Mouse (Mus musculus) limb, embryonic 15.5 days (tissue): Measurements from ENCODE around the gene Srd5a3. TPM values are rescaled to one million over a fixed set of nuclear protein-coding genes. Genes with fewer than 3 reads are reported as not detected.

Source experiments
- ATAC-seq: fragments of 200-750 bp; cut with Nextera tagmentation; 2 replicates; pipeline ENCODE4 v1.8.0; 2017; ENCODE audit warnings: low read depth, moderate TSS enrichment; ENCODE audit not compliant: insufficient number of reproducible peaks, low FRiP score, low TSS enrichment
- H3K27ac ChIP-seq: fragments of 300-500 bp; sonication (generic); 2 replicates; pipeline ENCODE4 v1.5.1; 2015; ENCODE audit warnings: moderate library complexity, mild to moderate bottlenecking, inconsistent platforms
- H3K27me3 ChIP-seq: fragments of 300-500 bp; sonication (generic); 2 replicates; pipeline ENCODE4 v1.6.1; 2015; ENCODE audit warnings: inconsistent platforms
- H3K36me3 ChIP-seq: fragments of 300-500 bp; sonication (generic); 2 replicates; pipeline ENCODE4 v1.6.1; 2015; ENCODE audit warnings: inconsistent platforms
- H3K4me1 ChIP-seq: fragments of 300-500 bp; sonication (generic); 2 replicates; pipeline ENCODE4 v1.6.1; 2015; ENCODE audit warnings: inconsistent platforms
- H3K4me2 ChIP-seq: fragments of 300-500 bp; sonication (generic); 2 replicates; pipeline ENCODE4 v1.6.1; 2015; ENCODE audit warnings: mild to moderate bottlenecking, inconsistent platforms
- H3K4me3 ChIP-seq: fragments of 300-500 bp; sonication (generic); 2 replicates; pipeline ENCODE4 v1.5.1; 2015; ENCODE audit warnings: mild to moderate bottlenecking, inconsistent platforms
- H3K9ac ChIP-seq: fragments of 300-500 bp; sonication (generic); 2 replicates; pipeline ENCODE4 v1.6.1; 2015; ENCODE audit warnings: inconsistent platforms
- H3K9me3 ChIP-seq: fragments of 300-500 bp; sonication (generic); 2 replicates; pipeline ENCODE4 v1.6.1; 2016; ENCODE audit warnings: inconsistent platforms
- WGBS: fragments of 180-500 bp; shearing (Covaris S2); methylation state at CpG from one replicate; pipeline ENCODE4 v1.1.7; 2015; 5-methylcytosine and 5-hydroxymethylcytosine counted together
- polyA plus RNA-seq: library from polyadenylated mRNA; unstranded; fragments of >200 nt; fragmentation: Nextera tagmentation; extraction: Ambion mirVana; gene quantifications from 2 replicates; pipeline ENCODE4 v1.2.1, GENCODE M21; 2015

Gene Srd5a3
- polyA plus RNA-seq, 1 experiment from 2014 or later = 36.0 TPM

DNA sequence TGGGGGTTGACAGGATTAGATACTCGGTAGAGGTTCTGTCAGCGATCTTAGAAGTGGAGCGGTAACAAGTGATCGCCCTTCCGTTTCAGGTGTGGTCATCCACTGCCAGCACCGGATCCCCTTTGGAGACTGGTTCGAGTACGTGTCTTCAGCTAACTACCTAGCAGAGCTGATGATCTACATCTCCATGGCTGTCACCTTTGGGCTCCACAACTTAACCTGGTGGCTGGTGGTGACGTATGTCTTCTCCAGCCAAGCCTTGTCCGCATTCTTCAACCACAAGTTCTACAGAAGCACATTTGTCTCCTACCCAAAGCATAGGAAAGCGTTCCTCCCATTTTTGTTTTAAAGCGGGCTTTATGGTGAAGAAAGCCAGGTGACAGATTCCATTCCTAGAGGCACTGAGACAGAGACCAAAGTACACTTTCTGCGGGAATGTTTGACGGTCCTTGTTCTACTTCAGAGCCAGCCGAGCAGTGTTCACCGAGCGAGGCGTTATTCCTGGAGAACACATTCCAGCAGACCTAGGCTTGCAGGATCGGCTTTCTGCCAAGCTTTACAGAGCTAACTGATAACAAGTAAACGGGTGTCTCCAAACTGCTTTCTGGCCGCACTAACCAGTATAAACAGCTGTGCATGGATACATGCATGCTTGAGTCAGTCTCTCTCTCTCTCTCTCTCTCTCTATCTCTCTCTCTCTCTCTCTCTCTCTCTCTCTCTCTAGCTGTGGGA is 14.5 kb downstream of the Srd5a3 start:
- Histone ChIP-seq H3K27ac (no peak overlapping the region), H3K4me1 (0 out of 2 replicates have a peak, but pooled peaks cover 5% of the 10 kb centered on the region), H3K27me3 (no peaks in the 10 kb centered on the region), H3K36me3 (peaks cover 49% of the 10 kb centered on the region), H3K4me2 (no peak overlapping the region), H3K9me3 (no peaks in the 10 kb centered on the region), H3K4me3 (no peak overlapping the region), H3K9ac (no peak overlapping the region)
- 80% methylated on average over 21 of the region's 21 CpGs for WGBS
- ATAC-seq = no peak

GRCm38 (mm10) chr5:76159555-76159954 is 19.5 kb downstream of the Srd5a3 start:
- Histone ChIP-seq H3K9me3 (no peaks in the 10 kb centered on the region), H3K27ac (no peak overlapping the region), H3K4me2 (no peak overlapping the region), H3K36me3 (peaks cover 15% of the 10 kb centered on the region), H3K4me3 (no peak overlapping the region), H3K4me1 (0 out of 2 replicates have a peak, but pooled peaks cover 3% of the 10 kb centered on the region), H3K9ac (no peak overlapping the region), H3K27me3 (no peaks in the 10 kb centered on the region)
- ATAC-seq = no peak
- WGBS = 84% methylated on average over 6 of the region's 6 CpGs

GRCm38 (mm10) chr5:76160086-76160485 is 20.0 kb downstream of the Srd5a3 start:
- no peak for ATAC-seq
- H3K9ac ChIP-seq = no peak overlapping the region
- 49% methylated on average over 3 of the region's 3 CpGs for WGBS

GRCm38 (mm10) chr5:76161491-76161890 is 21.4 kb downstream of the Srd5a3 start:
- no peak overlapping the region for H3K9ac ChIP-seq
- H3K36me3 ChIP-seq = peaks cover 4% of the 10 kb centered on the region; the same call in 1 of the 2 replicates
- 89% methylated on average over 6 of the region's 6 CpGs for WGBS
- H3K27ac ChIP-seq = no peak overlapping the region
- H3K4me3 ChIP-seq = no peak overlapping the region
- no peak for ATAC-seq
- no peaks in the 10 kb centered on the region for H3K27me3 ChIP-seq
- no peaks in the 10 kb centered on the region for H3K4me1 ChIP-seq
- H3K4me2 ChIP-seq = no peak overlapping the region
- no peaks in the 10 kb centered on the region for H3K9me3 ChIP-seq

More at GRCm38 (mm10) chr5:76160086-76160485, 20.0 kb downstream of the Srd5a3 start:
- Histone ChIP-seq H3K9me3 (no peaks in the 10 kb centered on the region), H3K4me3 (no peak overlapping the region), H3K27ac (no peak overlapping the region), H3K4me2 (no peak overlapping the region), H3K4me1 (no peaks in the 10 kb centered on the region), H3K36me3 (peaks cover 12% of the 10 kb centered on the region), H3K27me3 (no peaks in the 10 kb centered on the region)

DNA sequence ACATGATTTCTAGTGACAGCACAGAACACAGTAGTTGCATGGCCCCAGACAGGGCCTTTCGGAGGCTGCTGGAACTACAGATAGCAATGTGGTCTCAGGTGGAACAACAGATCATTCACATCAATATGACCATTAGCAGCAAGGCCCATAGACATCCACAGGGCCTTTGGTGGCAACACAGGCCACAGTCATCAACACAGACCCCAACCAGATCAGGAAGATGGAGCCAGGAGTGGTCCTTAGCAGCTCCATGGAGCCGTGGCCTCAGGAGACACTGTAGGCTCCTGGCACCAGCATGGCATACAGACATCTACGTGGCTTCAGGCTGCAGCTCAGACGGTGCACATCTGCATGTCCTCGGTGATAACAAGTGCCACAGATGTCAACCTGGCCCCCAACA is 22.9 kb downstream of the Srd5a3 start:
- Histone ChIP-seq H3K4me2 (no peak overlapping the region), H3K27me3 (no peaks in the 10 kb centered on the region), H3K27ac (no peak overlapping the region), H3K4me3 (no peak overlapping the region), H3K36me3 (peaks cover 4% of the 10 kb centered on the region; the same call in 1 of the 2 replicates), H3K9ac (no peak overlapping the region), H3K9me3 (no peaks in the 10 kb centered on the region), H3K4me1 (no peaks in the 10 kb centered on the region)
- ATAC-seq = no peak
- 78% methylated on average over 5 of the region's 5 CpGs for WGBS

- Histone ChIP-seq H3K4me1 (no peaks in the 10 kb centered on the region), H3K9me3 (no peaks in the 10 kb centered on the region), H3K27ac (no peak overlapping the region), H3K4me2 (no peak overlapping the region), H3K27me3 (no peaks in the 10 kb centered on the region), H3K4me3 (no peak overlapping the region), H3K9ac (no peak overlapping the region), H3K36me3 (no peaks in the 10 kb centered on the region)
- no peak for ATAC-seq
- 57% methylated on average over 4 of the region's 4 CpGs for WGBS
These were observed 23.8 kb downstream of the Srd5a3 start for GRCm38 (mm10) chr5:76163828-76164390.

- ATAC-seq = no peak
- 66% methylated on average over 7 of the region's 7 CpGs for WGBS
These were observed 24.8 kb downstream of the Srd5a3 start for GRCm38 (mm10) chr5:76164827-76165226.

GRCm38 (mm10) chr5:76170522-76170921 is 30.5 kb downstream of the Srd5a3 start:
- Histone ChIP-seq H3K9ac (no peak overlapping the region), H3K4me2 (no peak overlapping the region), H3K4me1 (no peaks in the 10 kb centered on the region), H3K27ac (no peak overlapping the region), H3K36me3 (no peaks in the 10 kb centered on the region), H3K27me3 (no peaks in the 10 kb centered on the region), H3K9me3 (no peaks in the 10 kb centered on the region), H3K4me3 (no peak overlapping the region)
- WGBS = 79% methylated on average over 4 of the region's 4 CpGs
- ATAC-seq = no peak

More at GRCm38 (mm10) chr5:76164827-76165226, 24.8 kb downstream of the Srd5a3 start:
- Histone ChIP-seq H3K36me3 (no peaks in the 10 kb centered on the region), H3K27ac (no peak overlapping the region), H3K9ac (no peak overlapping the region), H3K4me2 (no peak overlapping the region), H3K9me3 (no peaks in the 10 kb centered on the region), H3K4me3 (no peak overlapping the region), H3K27me3 (no peaks in the 10 kb centered on the region), H3K4me1 (no peaks in the 10 kb centered on the region)

GRCm38 (mm10) chr5:76171039-76171438 is 31.0 kb downstream of the Srd5a3 start:
- Histone ChIP-seq H3K9ac (no peak overlapping the region), H3K36me3 (no peaks in the 10 kb centered on the region), H3K27me3 (no peaks in the 10 kb centered on the region)

GRCm38 (mm10) chr5:76175051-76175450 is 35.0 kb downstream of the Srd5a3 start:
- H3K27ac ChIP-seq = no peak overlapping the region
- WGBS = 83% methylated on average over 4 of the region's 4 CpGs
- peaks cover 6% of the 10 kb centered on the region; the same call in 1 of the 2 replicates for H3K4me1 ChIP-seq
- no peaks in the 10 kb centered on the region for H3K9me3 ChIP-seq
- no peak for ATAC-seq
- H3K27me3 ChIP-seq = no peaks in the 10 kb centered on the region
- H3K4me2 ChIP-seq = no peak overlapping the region
- H3K36me3 ChIP-seq = no peaks in the 10 kb centered on the region
- no peak overlapping the region for H3K9ac ChIP-seq
- H3K4me3 ChIP-seq = no peak overlapping the region

More at GRCm38 (mm10) chr5:76171039-76171438, 31.0 kb downstream of the Srd5a3 start:
- H3K27ac ChIP-seq = no peak overlapping the region
- H3K9me3 ChIP-seq = no peaks in the 10 kb centered on the region
- no peaks in the 10 kb centered on the region for H3K4me1 ChIP-seq
- ATAC-seq = no peak
- no peak overlapping the region for H3K4me3 ChIP-seq
- H3K4me2 ChIP-seq = no peak overlapping the region

DNA sequence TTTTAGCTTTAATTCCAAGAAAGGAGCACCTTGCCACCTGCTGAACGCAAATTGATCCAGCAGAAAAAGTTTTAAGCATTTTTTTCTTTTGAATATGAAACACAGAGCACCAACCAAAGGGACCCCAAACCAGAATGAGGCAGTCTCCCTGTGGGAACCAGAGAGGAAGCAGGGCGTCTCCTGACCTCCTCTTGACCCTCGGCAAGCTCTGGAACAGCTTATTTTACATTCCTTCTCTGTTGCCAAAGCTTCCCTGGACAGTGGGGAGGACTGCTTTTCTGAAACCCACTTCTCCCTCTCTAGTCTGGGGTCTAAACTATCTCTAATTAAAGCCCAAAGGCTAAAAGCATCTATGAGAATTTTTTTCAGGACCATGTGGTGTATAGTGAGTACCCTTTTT is 36.3 kb downstream of the Srd5a3 start:
- whole genome bisulfite sequencing = 35% methylated on average over 3 of the region's 3 CpGs

GRCm38 (mm10) chr5:76176841-76177240 is 36.8 kb downstream of the Srd5a3 start:
- H3K4me3 ChIP-seq = no peak overlapping the region
- H3K9ac ChIP-seq = no peak overlapping the region
- no peaks in the 10 kb centered on the region for H3K27me3 ChIP-seq
- H3K4me2 ChIP-seq = no peak overlapping the region
- no peak overlapping the region for H3K27ac ChIP-seq
- H3K9me3 ChIP-seq = no peaks in the 10 kb centered on the region
- ATAC-seq = no peak
- no peaks in the 10 kb centered on the region for H3K36me3 ChIP-seq
- peaks cover 6% of the 10 kb centered on the region; the same call in 1 of the 2 replicates for H3K4me1 ChIP-seq
- 62% methylated on average over 11 of the region's 11 CpGs for WGBS

More for the DNA sequence above, 36.3 kb downstream of the Srd5a3 start:
- Histone ChIP-seq H3K4me2 (no peak overlapping the region), H3K36me3 (no peaks in the 10 kb centered on the region), H3K27ac (no peak overlapping the region), H3K27me3 (no peaks in the 10 kb centered on the region), H3K9me3 (no peaks in the 10 kb centered on the region), H3K4me3 (no peak overlapping the region), H3K4me1 (peaks cover 6% of the 10 kb centered on the region; the same call in 1 of the 2 replicates), H3K9ac (no peak overlapping the region)
- no peak for ATAC-seq
